Mouse (Mus musculus): Measurements from ENCODE around the gene Grik3.

Grik3 gene

GRCm38 (mm10) chr4:125718429-125719140 lies 228.1 kb downstream of the Grik3 start:
- WGBS: 27% methylated on average over 18 of the region's 18 CpGs

DNA sequence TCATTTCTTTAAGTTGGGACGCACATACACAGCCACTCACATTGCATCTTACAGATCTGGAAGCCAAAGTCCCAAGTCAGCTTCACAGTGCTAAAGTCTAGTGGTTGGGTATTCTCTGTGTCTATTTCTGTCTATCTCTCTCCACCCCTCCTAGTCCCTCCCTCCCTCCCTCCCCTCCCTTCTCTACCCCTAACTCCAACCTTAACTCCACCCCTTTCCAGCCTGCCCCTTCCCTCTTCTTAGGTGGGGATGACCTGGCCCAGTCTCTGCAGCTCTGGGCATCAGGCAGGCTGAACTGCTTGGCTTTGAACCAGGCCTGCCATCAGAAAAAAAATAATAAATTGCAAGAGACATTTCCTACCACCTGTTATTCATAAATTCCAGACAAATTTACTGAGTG lies 235.7 kb downstream of the Grik3 start:
- 92% methylated on average over 1 of the region's 1 CpGs for WGBS

DNA sequence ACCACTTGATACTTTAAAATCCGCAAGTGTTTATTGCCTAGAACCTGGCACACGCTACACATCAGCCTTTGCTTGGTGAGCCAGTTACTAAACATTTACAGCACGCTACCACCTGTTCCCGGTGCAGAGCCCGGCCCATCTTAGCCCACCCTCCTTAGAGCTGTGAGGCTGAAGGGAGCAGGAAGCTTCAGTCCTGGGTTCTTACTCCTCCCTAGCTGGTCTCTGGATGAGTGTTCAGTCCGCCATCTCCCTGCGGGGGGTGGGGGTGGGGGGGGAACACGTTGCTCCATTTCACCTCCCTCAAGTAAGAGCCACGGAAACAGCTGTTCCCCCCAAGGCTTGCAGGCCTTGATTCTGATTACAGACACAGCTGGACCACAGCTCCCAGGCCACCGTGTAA lies 236.5 kb downstream of the Grik3 start:
- WGBS: 55% methylated on average over 10 of the region's 10 CpGs

GRCm38 (mm10) chr4:125727626-125728025 lies 237.1 kb downstream of the Grik3 start:
- WGBS: 65% methylated on average over 4 of the region's 4 CpGs

- WGBS: 46% methylated on average over 15 of the region's 15 CpGs
Observed at GRCm38 (mm10) chr4:125728091-125728863, 237.8 kb downstream of the Grik3 start.

GRCm38 (mm10) chr4:125729305-125730220 lies 239.1 kb downstream of the Grik3 start:
- 22% methylated on average over 38 of the region's 38 CpGs for WGBS

GRCm38 (mm10) chr4:125730751-125731150 lies 240.3 kb downstream of the Grik3 start:
- 92% methylated on average over 6 of the region's 6 CpGs for WGBS

- WGBS: 64% methylated on average over 4 of the region's 4 CpGs
Observed at GRCm38 (mm10) chr4:125736783-125737182, 246.3 kb downstream of the Grik3 start.

DNA sequence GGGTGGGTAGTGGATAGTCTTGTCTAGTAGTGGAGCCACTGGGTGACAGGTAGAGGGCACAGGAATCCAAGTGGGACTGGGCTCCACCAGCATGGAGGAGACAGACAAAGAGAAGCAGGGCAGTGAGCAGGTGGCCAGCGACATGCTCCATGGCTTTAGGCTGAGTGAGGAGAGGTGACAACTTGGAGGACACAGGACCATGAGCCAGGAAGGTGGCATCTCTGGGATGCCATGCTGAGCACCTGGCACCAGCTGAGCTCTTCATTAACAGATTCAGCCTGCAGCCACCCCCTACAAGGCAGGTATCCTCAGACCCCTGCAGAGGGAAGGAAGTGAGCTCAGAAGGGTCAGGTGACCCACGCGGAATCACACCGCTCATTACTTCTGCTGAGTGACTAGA lies 248.3 kb downstream of the Grik3 start:
- WGBS: 85% methylated on average over 4 of the region's 4 CpGs

DNA sequence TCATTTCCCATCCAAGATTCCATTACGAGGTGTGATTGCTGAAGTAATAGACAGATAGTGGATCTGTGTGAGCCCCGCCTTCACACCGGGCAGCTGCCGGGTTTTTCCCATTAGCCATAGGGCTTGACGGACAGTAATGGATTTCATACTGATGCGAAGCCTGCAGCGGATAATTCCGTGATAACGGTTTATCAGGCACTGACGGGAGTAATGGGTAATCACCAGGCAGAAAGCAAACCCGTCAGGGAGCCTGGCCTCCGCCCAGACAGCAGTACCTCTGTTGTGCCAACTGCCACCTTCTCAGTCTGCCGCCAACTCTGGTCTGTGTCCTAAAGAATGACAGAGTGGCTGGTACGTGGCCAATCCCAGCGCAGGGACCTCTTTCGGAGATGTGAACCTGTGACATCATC lies 251.7 kb downstream of the Grik3 start:
- 63% methylated on average over 16 of the region's 16 CpGs for WGBS

DNA sequence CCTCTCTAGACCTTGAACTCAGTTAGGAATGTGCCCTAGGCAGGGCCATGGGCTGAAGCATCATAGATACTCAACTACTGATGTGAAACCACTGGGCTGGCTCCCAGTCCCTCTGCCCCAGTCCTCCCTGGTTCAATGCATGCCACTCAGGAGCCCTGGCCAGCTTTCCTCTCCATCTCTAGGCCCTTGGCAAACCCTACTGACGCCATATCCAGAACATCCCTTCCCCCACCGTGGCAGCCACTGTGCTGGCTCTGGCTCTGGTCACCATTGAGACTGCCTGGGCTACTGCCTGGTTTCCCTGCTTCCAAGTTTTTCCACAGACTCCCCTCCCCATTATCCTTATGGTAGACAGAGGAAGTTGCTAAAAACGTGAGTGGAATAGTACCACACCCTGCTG lies 255.4 kb downstream of the Grik3 start:
- 51% methylated on average over 3 of the region's 3 CpGs for WGBS

GRCm38 (mm10) chr4:125756393-125756792 lies 265.9 kb downstream of the Grik3 start:
- WGBS: 47% methylated on average over 5 of the region's 5 CpGs

DNA sequence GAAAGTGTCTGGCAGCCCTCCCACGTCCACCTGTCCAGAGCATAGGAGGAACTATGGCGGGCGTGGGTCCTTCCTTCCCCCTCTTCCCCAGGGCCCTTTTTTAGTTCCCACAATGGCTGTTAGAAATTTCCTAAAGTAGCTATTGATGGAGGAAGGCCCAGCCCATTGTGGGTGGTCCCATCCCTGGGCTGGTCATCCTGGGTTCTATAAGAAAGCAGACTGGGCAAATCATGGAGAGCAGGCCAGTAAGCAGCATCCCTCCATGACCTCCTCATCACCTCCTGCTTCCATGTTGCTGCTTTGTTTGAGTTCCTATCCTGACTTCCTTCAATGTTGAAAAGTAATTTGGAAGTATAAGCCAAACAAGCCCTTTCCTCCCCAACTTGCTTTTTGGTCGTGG lies 269.8 kb downstream of the Grik3 start:
- WGBS: 87% methylated on average over 4 of the region's 4 CpGs

DNA sequence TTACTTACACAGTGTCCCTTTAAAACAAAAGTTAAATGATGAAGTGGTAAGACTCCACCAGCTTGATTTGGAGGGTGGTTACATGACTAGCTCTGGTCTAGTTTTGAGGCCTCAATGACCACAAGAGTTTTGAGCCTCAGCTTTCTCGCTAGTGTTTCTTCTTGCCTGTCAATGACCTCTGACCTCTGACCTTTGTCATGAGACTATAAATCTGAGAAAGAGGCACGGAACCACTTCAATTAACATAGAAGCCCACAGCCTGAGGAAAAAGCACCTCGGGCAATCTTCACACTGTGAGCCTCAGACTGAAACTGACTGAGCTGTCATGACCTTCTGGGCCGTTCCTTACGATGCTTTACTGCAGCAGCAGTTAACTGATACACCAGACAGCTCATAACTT lies 272.6 kb downstream of the Grik3 start:
- 75% methylated on average over 5 of the region's 5 CpGs for WGBS
